Mouse (Mus musculus): Measurements from ENCODE around the gene Olfr1466. TPM values are rescaled to one million over a fixed set of nuclear protein-coding genes. Genes with fewer than 3 reads are reported as not detected.

Olfr1466 gene
- total RNA-seq (2021), result not detected
- long read RNA-seq, experiment 1, result 0 reads
- long read RNA-seq, experiment 2, result 0 reads

- intact Hi-C loops (cut with DNase I), result no loop called here
- no peak for TF ChIP-seq CTCF (IDR thresholded peaks at IDR 0.05)
- Histone ChIP-seq H3K27ac (no peak within 1 kb of the TSS), H3K4me3 (no peak within 1 kb of the TSS)
- DNase-seq, result no peak
Measured at GRCm38 (mm10) chr19:13338562-13338961, at the start of gene Olfr1466. Olfr1466 (plus strand) TSS chr19:13338862.

- Histone ChIP-seq H3K4me3 (no peak within 1 kb of the TSS), H3K27ac (no peak within 1 kb of the TSS)
- no peak for DNase-seq
- intact Hi-C loops (cut with DNase I), result loop anchor here (5.0 kb wide), 1 partner anchor 33 kb away; no protein-coding TSS in a partner anchor
- no peak for TF ChIP-seq CTCF (IDR thresholded peaks at IDR 0.05)
Measured at GRCm38 (mm10) chr19:13315441-13315840, 23.2 kb upstream of the Olfr1466 start, which contains the start of gene Olfr1465. Olfr1465 (minus strand) TSS chr19:13315541.

- Histone ChIP-seq H3K27ac (no peak within 1 kb of the TSS), H3K4me3 (no peak within 1 kb of the TSS)
- DNase-seq, result no peak
- TF ChIP-seq CTCF (IDR thresholded peaks at IDR 0.05), result no peak
- intact Hi-C loops (cut with DNase I), result no loop called here
Measured at GRCm38 (mm10) chr19:13361936-13362335, 23.3 kb downstream of the Olfr1466 start, which contains the start of gene Olfr1467. Olfr1467 (plus strand) TSS chr19:13362236.

Other genes starting within 250 kb of the Olfr1466 start
- gene Olfr1457, start 241.0 kb upstream of the Olfr1466 start, total RNA-seq (2021), result not detected
- not detected for gene Olfr1458, start 232.1 kb upstream of the Olfr1466 start, total RNA-seq (2021)
- gene Olfr1459, start 189.3 kb upstream of the Olfr1466 start, total RNA-seq (2021), result not detected
- not detected for gene Olfr1461, start 175.9 kb upstream of the Olfr1466 start, total RNA-seq (2021)
- not detected for gene Olfr1462, start 153.1 kb upstream of the Olfr1466 start, total RNA-seq (2021)
- gene Olfr1463, start 107.5 kb upstream of the Olfr1466 start, total RNA-seq (2021), result not detected
- gene Olfr1465, start 23.3 kb upstream of the Olfr1466 start, total RNA-seq (2021), result not detected
- gene Olfr1467, start 23.4 kb downstream of the Olfr1466 start, total RNA-seq (2021), result not detected
- not detected for gene Olfr1469, start 69.0 kb downstream of the Olfr1466 start, total RNA-seq (2021)
- gene Olfr1471, start 104.5 kb downstream of the Olfr1466 start, total RNA-seq (2021), result not detected
- not detected for gene Olfr1472, start 117.2 kb downstream of the Olfr1466 start, total RNA-seq (2021)
- gene Olfr1474, start 130.7 kb downstream of the Olfr1466 start, total RNA-seq (2021), result not detected
- gene Olfr1475, start 141.3 kb downstream of the Olfr1466 start, total RNA-seq (2021), result not detected
- gene Olfr1477, start 161.7 kb downstream of the Olfr1466 start, total RNA-seq (2021), result not detected
- gene Olfr1480, start 189.1 kb downstream of the Olfr1466 start, total RNA-seq (2021), result not detected
- gene Olfr1484, start 244.6 kb downstream of the Olfr1466 start, total RNA-seq (2021), result not detected